Mouse (Mus musculus) adrenal gland, adult (tissue): ENCODE results near the gene Vwf.

Experiments
- DNase-seq, 2 experiments: peaks; one replicate each; pipeline ENCODE4 v3.0.0; 2022 to 2023; ENCODE audit warnings: low spot score in 1 of 2; ENCODE audit not compliant: inconsistent age in 2 of 2

The Vwf gene

DNA sequence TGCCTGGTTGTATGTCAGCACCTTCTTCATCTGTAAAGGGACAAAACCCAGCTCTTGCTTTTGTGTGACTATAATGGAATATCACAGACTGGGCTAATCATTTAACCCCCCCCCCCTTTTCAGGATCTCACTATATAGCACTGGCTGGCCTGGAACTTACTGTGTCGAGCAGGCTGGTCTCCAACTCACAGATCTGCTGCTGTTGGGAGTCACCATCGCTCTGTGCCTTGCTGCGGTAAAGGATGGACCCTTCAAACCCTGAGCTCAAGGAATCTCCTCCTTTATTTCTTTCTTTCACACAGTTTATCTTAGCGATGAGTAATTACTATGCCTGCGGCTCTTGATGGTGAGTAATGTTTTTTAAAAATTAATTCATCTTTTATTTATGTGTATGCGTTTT, at the start of gene Vwf:
Gene Vwf (plus strand): TSS at position 301 of the 400 bp plus-strand sequence.
- no peak for DNase-seq

DNA sequence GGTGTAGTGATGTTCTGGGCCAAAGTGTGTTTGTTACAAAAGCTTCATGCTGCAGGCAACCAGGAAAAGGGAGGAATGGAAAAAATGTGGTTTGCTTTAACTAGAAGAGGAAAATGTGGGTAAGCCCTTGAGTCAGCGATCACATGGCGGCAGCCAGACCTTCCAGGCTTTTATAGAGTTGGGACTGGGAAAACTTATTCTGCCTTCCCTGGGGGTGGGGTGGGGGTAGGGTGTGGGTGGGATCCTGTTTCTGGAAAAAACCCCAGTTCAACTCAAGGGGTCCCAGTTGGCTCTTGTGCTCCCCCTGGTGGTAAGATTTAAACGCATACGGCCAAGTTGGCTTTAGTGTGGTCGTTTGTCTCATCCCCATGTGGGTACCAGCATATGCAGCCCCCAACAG, 48.5 kb upstream of the Vwf start:
- peak in 1 of 2 experiments; percentile 64 for DNase-seq

DNA sequence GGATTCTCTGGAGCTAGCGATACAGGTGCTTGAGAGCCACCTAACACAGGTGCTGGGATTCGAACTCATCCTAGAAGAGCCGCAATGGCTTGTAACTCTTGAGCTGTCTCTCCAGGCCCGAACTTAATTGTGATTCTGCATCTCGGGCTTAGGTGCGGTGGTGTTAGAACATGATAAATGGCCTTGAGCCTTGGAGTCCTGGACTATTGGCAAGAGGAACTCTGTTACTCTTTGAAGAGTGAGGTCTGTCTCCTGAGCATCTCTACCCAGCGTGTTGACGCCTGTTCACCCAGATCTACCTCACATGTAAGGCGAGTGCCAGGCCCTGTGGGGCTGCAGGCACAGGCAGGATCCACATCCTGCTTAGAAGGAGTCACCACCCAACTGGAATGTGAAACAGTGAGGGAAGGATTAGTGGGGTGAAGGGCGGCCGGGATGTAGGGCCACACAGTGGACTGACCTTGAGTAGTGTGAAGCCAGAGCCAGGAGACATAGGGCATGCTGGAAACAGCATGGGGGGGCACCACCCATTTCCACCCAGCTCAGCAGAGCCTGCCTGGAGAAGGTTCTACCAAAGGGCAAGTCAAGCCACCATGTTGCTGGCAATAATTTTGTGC, 43.3 kb upstream of the Vwf start:
- no peak for DNase-seq

DNA sequence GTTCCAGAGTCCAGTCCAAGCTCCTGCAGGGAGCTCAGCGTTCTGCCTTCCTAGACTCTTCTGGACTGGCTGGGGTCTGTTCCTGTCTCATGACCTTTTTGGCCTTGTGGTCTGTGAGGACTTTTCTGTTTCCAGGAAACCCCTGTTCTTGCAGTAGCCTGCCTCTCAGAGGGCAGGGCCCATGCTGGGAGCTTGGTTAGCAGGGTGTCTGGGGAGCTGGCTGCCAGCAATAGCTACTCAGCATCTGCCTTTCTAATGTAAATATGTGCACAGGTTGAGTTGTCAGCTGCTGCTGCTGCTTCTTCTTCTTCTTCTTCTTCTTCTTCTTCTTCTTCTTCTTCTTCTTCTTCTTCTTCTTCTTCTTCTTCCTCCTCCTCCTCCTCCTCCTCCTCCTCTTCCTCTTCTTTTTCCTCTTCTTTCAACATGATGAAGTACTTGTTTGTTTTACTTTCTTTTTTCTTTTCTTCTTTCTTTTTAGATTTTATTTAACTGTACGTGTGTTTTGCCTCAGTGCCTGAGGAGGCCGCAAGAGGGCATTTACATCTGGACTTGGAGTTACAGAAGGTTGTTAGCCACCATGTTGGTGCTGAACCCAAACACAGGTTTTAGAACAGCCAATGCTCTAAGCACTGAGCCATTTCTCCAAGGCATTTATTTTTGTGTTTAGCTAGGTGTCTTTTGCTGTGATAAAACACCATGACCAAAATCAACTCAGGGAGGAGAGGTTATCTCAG, 41.8 kb upstream of the Vwf start:
- DNase-seq = no peak

DNA sequence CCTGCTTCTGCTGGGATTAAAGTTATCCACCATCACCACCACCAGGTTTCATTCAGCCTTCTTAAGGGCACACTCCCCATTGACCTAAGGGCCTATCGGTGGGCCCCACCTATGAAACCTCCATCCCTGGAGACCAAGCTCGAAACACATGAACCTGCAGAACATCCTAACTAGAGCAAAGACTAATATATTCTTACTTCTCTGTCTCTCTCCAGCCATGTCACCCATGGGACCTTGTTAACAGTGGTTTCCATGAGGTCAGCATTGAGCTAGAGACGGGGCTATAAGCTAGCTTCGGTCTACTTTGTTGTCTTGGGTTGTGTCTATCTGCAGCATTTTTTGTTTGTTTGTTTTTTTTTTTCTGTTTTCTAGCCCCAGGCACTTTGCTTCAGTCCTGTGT, 40.1 kb upstream of the Vwf start:
- DNase-seq = no peak

DNA sequence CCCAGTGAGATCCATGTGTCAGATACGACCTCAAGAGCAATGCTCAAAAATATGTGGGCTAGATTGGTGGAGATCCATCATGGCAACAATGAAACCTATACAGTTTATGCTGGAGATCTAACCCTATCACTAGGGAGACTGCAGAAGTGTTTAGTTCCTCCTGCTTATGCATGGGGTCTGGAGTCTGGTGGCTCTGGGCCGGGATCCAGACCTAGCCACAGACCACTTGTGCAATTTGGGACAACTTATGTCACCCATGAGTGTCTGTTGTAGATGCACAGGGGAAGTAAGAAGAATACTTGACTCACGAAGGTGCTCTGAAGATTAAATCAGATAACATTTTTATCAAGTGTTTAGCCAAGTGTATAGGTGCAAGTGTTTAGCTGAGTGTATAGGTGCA, 36.8 kb upstream of the Vwf start:
- no peak for DNase-seq

DNA sequence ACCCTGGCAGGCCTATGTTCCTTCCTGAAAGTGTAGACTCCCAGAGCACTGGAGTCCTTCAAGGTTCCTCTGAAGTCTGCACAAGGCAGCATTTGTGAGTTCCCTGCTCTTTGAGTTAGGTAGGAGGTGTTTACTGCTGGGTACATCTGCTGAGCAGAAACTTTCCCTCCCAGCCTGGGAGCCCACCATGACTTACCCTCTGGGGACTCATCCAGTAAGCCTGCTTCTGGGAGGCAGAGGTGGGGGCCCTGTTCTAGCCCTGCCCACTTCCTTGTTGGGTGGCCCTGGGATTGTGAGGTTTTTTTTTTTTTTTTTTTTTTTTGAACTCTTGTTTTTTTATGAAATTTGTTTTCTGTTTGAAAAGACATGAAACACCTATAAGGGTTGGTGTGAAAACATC, 35.9 kb upstream of the Vwf start:
- no peak for DNase-seq

DNA sequence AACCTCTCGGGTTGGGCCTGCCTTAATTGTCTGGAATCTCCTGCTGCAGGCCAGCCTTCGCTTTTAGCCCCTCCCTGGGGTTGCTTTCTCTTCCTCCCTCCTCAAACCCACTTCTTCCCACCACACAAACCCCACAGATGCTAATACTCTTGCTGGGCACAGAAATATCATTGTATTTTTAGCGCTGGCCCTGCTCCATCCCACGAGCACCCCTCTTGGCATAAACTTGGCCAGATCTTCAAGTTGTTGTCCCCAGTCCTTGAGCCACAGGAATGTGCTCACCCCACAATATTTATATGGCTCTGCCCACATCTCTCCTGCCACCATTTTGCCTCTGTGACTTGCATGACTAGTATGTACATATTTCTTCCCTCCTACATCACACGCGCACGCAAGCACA, 35.4 kb upstream of the Vwf start:
- no peak for DNase-seq

DNA sequence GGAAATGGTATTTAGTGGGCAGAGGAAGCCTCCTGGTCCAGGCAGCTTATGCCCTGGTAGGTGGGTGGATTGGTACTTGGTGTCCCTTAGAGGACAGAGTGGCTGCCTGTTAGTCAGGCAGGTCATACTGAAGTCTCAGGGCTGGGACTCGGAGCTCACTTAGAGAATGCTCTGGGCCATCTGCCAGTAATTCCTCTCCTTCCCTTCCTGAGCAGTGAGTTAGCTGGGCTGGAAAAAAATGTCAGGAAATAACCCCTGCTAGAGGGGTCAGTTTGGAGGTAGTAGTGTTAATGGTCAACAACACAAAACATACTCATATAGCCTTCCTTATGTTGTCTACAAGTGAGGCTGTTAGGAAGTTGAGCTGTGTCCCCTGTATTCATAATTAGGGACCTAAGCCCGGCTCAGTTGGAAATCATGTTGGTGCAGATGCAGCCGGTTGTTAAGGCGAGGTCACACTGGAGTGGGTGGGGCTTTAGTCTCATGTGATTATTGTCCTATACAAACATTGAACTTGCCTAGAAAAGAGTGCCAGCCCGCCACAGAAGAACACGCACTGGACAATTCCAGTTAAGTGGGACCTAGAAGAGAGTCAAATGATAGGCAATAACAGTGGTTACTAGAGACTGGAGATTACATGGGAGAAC, 33.5 kb upstream of the Vwf start:
- DNase-seq = peak; percentile 52 to 66

DNA sequence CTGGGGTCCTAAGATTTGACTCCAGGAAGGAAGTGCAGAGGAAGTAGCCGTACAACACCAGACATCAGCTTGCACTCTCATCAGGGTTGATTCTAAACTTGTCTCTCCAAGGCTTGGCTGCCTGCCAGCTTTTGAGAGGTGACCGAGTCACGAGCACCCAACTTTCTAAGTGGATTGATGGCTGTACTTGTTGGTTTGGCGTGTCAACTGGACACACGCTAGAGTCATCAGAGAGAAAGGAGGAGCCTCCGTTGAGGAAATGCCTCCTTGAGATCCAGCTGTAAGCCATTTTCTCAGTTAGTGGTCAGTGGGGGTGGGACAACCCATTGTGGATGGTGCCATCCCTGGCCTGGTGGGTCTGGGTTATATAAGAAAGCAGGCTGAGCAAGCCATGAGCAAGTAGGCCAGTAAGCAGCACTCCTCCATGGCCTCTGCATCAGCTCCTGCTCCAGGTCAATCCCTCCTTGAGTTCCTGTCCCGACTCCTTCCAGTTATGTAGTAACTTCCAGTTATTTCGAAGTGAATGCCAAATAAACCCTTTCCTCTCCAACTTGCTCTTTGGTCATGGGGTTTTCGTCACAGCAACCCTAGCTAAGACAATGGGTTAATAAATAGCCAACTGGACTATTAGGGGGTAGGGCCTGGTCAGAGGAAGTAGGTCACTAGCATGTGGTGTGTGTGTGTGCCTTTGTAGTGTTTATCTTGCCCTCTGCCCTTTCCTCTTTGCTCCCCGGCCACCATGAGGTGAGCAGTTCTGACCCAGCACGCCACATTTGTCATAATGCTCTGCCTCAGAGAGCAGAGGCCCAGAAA, 30.9 kb upstream of the Vwf start:
- DNase-seq = peak; percentile 30 to 56

DNA sequence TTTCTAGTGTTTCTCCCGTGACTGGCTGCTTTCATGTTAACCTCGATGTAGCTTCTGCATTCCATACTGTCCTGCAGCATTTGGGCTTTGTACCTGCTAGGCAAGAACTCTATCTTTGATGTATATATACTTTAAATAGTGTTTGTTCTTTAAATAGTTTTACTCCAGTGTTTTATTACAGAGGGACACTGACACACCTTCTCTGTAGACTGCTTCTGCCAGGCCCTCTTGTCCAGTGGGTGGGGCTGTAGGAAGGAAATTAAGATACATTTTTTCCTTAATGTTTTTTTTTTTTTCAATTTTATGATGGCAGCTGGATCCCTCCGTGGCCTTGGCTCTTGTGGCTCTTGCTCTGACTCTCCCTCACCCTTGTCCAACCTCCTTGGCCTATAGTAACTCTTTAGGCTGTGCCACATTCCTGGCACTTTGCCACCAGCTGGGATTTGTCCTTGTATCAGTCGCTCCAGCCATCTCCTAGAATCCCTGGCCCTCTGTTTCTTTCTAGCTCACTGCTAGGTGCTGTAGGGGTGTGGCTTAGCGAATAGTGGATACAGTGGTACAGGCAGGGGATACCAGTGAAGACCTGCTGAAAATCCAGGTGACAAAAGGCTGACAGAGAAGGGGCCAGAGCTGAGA, 24.9 kb upstream of the Vwf start:
- DNase-seq = no peak

DNA sequence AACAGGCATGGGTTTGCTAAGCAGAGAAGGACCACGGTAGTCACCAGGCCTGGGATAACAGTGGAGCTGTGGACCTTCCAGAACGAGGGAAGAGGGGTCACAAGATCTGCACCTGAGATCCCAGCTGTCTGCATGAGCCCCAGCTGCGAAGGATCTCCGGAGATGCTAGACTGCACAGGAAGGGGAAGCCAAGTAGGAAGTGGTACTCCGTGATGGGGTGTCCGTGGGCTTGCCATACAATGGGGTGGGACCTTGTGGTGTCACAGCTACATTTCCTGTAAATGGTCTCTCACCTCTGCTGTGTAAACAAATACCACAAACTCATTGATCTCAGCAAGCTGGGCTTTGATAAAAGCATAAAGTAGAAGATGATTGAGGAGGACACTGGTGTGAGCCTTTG, 22.5 kb upstream of the Vwf start:
- no peak for DNase-seq

DNA sequence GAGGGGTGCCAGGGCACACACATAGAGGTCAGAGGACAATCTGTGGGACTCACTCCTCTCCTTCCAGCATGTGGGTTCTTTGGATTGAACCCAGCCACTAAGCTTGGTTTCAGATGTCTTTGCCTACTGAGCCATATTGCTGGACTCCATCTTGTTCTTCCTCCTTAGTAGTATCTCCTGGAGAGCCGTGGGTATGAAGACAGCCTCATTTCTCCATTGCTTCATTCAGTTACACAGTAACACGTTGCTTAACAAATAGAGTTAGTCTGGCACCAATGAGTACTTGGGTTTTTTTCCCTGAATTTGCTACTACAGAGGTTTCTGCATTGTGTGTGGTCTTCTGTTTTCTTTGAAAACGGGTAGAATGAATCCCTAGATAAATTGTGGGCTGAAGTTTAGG, 20.5 kb upstream of the Vwf start:
- no peak for DNase-seq

DNA sequence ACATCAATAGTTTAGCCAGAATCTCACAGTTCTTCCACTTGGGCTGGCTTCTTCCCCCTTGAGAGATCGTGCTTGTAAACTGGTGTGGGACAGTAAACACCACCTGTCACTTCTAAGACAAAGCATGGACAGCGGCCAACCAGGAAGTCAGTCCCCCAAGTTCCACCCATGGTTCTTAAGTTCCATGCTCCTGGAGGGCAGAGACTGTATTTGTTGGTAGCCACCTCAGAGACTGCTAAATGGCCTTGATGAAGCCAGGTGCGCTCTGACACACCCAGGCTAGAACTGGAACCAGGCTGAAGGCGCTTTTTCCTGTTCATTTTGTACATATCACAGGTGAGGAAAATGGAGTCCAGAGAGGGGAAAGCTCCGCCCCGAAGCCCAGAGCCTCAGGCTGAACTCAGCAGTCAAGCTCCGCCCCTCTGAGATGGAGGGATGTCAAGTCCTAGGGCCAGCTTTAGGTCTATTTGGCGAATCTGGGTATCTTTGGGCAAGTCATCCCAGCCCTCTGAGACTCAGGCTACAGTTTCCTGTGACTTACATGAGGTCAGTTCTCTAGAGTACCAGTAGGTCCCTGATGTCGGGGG, 17.9 kb upstream of the Vwf start:
- DNase-seq = no peak

DNA sequence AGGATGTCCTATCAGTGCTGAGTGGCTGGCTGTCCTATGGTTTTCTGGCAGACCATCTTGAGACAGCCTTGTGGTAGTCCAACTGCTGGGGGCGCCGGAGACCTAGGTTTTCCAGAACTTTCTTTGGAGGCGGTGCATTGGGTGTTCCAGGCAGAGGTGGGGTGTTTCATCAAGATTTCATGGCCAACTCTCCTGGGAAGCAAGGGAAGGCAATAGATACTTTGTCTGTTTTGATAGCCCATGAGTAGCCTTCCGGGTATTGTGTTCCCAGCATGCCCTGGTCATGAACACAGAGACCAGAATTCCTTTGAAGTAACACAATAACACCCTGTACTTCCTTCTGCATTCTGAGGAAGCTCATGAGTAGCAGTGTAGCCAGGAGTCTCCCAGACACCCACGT, 17.1 kb upstream of the Vwf start:
- DNase-seq = peak; percentile 42 to 64

DNA sequence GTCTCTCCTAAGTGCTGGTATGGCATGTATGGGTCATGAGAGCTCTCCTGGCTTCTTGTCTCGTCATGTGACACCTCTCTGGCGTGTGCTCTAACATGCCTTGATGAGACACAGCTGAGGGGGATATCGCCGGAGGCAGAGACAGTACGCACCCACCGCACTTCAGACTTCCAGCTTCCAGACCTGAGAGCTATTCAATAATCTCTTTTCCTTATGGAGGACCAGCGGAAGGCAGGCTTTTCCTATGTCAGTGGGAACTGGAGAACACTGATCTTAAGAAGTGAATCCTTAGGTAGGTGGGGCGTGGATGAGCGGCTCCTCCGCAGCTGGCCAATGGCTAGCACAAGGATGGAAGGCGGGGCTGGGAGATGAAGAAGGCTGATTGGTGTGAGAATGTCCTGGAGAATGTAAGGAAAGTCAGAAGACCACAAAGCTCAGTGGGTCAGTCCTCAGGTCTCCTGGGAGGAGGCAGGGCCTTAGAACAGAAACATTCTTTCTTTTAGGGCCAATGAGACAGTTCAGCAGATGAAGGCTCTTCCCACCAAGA, 13.4 kb upstream of the Vwf start:
- DNase-seq = no peak

DNA sequence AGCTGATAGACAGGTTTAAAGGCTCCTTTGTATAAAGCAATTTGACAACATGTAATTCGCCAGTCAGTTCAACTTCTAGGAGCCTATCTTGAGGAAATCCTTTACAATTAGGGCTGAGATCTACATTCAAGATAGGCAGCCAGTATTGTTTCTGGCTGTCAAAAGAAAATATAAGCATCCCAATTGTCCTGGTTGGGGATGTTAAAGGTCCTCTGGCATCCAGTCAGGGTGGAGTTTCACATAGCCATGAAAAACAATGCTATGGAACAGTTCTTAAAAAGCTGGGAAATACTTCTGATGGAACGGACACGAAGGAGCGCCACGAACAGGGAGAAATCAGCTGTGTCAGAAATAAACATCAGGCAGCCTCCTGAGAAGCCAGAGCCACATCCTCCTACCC, 11.6 kb upstream of the Vwf start:
- DNase-seq = no peak

DNA sequence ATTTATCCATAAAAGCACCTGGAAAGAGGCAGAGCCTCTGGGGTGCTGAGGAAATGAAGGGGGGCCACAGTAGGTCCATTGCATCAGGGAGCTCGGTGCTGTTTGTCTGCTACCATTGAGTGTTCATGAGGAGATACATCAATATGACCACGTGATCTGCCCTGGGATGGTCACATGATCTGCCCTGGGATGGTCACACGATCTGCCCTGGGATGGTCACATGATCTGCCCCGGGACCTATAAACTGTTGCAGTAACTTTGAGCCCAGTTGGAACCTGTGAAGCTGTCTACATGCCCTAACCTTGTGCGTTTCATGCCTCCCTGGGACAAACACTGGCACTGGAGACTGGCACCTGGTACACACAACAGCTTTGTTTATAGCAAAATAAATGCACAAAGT, 8.1 kb upstream of the Vwf start:
- no peak for DNase-seq

DNA sequence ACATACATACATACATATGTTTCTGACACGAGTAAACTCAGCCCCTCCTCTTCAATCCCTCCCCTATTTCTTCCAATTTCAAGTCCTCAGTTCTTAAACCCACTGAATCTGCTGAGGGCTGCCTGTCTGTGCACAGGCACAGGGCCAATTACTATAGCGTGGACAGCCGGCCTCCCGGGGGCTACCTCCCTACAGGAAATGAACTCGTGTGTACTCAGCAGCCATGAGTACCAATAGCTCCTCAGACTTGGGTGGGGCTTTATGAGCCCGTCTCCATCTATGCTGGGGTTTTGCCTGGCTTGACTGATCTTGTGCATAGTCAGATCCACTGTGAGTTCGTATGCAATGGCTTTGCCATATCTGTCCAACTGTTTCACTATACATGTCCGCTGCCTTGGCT, 7.2 kb upstream of the Vwf start:
- no peak for DNase-seq

DNA sequence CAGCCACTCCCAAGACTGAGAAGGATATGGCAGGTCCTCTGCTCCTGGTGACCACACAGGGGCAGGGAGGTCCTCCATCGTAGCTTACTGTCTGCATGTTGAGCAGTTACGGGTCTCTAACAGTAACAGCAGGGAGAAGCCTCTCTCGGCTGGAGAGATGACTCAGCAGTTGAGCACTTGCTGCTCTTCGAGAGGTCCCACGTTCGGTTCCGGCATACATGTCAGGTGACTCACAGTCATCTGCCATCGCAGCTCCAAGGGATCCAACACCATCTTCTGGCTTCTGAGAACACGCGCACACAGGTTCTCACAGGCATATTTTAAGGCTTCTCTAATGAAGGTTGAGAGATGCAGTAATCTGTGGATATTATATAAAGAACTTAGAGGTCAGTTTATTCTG, 6.4 kb upstream of the Vwf start:
- no peak for DNase-seq

DNA sequence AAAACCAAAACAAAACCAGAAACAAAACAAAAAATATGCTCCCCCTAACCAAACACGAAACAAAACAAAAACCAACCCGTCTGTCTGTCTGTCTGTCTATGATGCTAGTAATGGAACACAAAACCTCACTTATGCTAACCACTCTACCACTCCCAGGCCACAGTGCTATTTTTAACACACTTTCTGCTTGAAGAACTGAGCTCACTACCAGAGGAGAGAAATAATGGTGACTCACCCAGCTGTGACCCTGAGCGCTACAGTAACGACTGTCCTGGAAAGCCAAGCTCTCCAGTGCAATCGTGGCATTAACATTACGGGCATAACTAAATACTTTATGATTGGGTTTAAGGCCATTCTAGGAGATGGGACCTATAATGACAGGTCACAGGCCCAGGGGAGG, 5.7 kb upstream of the Vwf start:
- peak; percentile 44 to 82 for DNase-seq
